ENCODE assay signal across 12 mouse cellular contexts in genomic region chr17:84865158-84865557, GRCm38 (mm10).
DNase-seq lines count a peak whose midpoint lies in the region; ATAC-seq lines count a peak whose summit lies in the region.
"Had no signal": no experiment of that assay in that cellular context is flagged by ENCODE, and none has a peak within 500 bp of the region (broad histone marks: within the 10 kb centered on the region; RNA-seq: fewer than 3 reads in every experiment).

No protein-coding gene starts in this region.

- H3K36me3 ChIP-seq in heart, embryonic 12.5 days, result no peaks in the 10 kb centered on the region
- H3K36me3 ChIP-seq in limb, embryonic 10.5 days, result no peaks in the 10 kb centered on the region

- no peak overlapping the region for H3K4me2 ChIP-seq in heart, embryonic 12.5 days

- WGBS in heart, embryonic 12.5 days, result 43% methylated on average over 2 of the region's 2 CpGs
- WGBS in limb, embryonic 10.5 days, result 83% methylated on average over 2 of the region's 2 CpGs

- no peak overlapping the region for H3K9ac ChIP-seq in heart, embryonic 12.5 days
- H3K9ac ChIP-seq: forebrain, postnatal 0 days had no signal

- no peak for ATAC-seq in heart, embryonic 12.5 days (ENCODE audit: insufficient number of reproducible peaks, low FRiP score)
- ATAC-seq: forebrain, postnatal 0 days; inflammation-experienced regulatory T-cells, adult 6 months had no signal

- peak; percentile 55 to 84 for DNase-seq in heart, adult 18-20 months
- DNase-seq in adrenal gland, postnatal 14 days, result peak; percentile 79
- DNase-seq in cerebellum, postnatal 10 days, result peak; percentile 40 to 49
- peak; percentile 28 to 38 for DNase-seq in heart, postnatal 14 days
- no peak for DNase-seq in thymus, postnatal 25 days
- DNase-seq in limb, embryonic 10.5 days (ENCODE audit: low spot score), result no peak
- DNase-seq in kidney, postnatal 4 days, result no peak
- DNase-seq: forebrain, postnatal 0 days; lung, postnatal 36 days; right cerebral cortex, postnatal 25 days had no signal

- H3K9me3 ChIP-seq in heart, embryonic 12.5 days (replicated peaks), result no peaks in the 10 kb centered on the region
- H3K9me3 ChIP-seq in limb, embryonic 10.5 days (replicated peaks), result no peaks in the 10 kb centered on the region

- H3K27me3 ChIP-seq in heart, embryonic 12.5 days (replicated peaks), result no peaks in the 10 kb centered on the region
- H3K27me3 ChIP-seq in limb, embryonic 10.5 days (ENCODE audit: low read depth, poor library complexity, severe bottlenecking), result no peaks in the 10 kb centered on the region

- H3K4me3 ChIP-seq in heart, embryonic 12.5 days, result no peak overlapping the region
- no peak overlapping the region for H3K4me3 ChIP-seq in limb, embryonic 10.5 days

- peaks cover 12% of the 10 kb centered on the region for H3K4me1 ChIP-seq in heart, embryonic 12.5 days (replicated peaks)
- H3K4me1 ChIP-seq in limb, embryonic 10.5 days, result peaks cover 5% of the 10 kb centered on the region; the same call in 1 of the 2 replicates

- H3K27ac ChIP-seq in heart, embryonic 12.5 days (ENCODE audit: poor library complexity, severe bottlenecking), result no peak overlapping the region
- H3K27ac ChIP-seq in limb, embryonic 10.5 days, result no peak overlapping the region

- intact Hi-C loops in heart, postnatal 14 days (cut with DNase I), result no loop called here

Comparison
In these comparisons a context has a peak if more than half of its experiments do, and no peak if none do; other contexts are left out.
1. DNase-seq: peak in heart, adult 18-20 months (2 of 2), adrenal gland, postnatal 14 days (single experiment), cerebellum, postnatal 10 days (2 of 2) and heart, postnatal 14 days (2 of 2); none in thymus, postnatal 25 days (single experiment), limb, embryonic 10.5 days (single experiment) and kidney, postnatal 4 days (0 of 2).